Mouse (Mus musculus) left cerebral cortex, postnatal 25 days (tissue): ENCODE measurements around the gene Ssr2. TPM values are rescaled to one million over a fixed set of nuclear protein-coding genes. Genes with fewer than 3 reads are reported as not detected.
A peak's percentile ranks its signal among the peaks of the same experiment; 100 is the strongest.

Experiments used
- DNase-seq, 2 experiments: peaks; one replicate each; pipeline ENCODE4 v3.0.0; 2022; ENCODE audit warnings: low spot score in 2 of 2, mixed read lengths in 1 of 2
- intact Hi-C: fragments of 180-260 bp; cut with DNase I; formaldehyde crosslinking; loops from one replicate; pipeline ENCODE4 v1.15.1; 2025
- total RNA-seq, 2 experiments: library from RNA; stranded (reverse); gene quantifications; 2 replicates each; pipeline ENCODE4 v1.2.3; 2021

The Ssr2 gene
- total RNA-seq, 2 experiments from 2014 or later = 97.7 to 106 TPM

DNA sequence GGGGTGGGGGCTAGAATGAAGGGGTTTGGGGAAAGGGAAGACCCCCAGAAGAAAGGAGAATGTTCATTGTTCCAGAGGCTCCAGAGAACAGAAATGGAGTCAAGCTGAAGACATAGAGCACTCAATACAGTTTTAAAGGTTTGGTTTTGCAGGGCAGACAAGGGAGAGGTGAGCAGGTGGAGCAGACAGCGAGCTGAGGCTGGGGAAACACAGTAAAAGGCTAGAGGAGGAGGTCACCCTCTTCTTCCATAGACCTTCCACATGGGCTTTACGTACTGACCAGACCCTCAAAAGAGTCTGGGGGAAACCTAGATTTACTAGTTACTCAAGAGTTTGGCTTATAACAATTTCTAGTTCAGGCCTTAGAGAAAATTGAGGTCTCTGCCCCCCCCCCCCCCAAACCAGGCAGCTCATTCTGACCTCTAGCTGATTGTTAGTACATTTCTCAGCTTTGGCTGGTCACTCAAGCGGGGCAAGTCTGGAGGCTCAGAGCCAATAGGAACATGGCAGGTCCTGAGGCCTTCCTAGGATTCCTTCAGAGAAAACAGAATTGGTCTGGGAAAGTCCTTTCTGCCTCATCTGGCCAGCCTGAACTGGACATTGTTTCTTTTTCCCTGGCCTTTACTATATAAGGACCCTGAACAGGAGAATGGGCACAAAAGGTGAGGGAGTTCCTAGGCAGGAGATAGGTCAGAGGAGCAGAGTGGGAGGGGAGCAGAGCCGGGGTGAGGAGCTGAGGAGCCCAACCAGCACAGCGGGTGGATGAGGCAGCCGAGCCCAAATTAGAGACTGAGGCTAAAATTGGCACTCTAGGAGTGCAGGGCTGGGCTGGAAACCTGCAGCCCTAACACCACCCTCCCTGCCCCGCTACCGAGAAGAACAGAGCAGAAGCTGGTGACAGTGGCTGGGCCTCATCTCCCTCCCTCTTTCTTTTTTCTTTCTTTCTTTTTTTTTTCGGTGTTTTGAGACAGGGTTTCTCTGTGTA, 43.7 kb downstream of the Ssr2 start:
- DNase-seq = no peak
- intact Hi-C loops = no loop called here

DNA sequence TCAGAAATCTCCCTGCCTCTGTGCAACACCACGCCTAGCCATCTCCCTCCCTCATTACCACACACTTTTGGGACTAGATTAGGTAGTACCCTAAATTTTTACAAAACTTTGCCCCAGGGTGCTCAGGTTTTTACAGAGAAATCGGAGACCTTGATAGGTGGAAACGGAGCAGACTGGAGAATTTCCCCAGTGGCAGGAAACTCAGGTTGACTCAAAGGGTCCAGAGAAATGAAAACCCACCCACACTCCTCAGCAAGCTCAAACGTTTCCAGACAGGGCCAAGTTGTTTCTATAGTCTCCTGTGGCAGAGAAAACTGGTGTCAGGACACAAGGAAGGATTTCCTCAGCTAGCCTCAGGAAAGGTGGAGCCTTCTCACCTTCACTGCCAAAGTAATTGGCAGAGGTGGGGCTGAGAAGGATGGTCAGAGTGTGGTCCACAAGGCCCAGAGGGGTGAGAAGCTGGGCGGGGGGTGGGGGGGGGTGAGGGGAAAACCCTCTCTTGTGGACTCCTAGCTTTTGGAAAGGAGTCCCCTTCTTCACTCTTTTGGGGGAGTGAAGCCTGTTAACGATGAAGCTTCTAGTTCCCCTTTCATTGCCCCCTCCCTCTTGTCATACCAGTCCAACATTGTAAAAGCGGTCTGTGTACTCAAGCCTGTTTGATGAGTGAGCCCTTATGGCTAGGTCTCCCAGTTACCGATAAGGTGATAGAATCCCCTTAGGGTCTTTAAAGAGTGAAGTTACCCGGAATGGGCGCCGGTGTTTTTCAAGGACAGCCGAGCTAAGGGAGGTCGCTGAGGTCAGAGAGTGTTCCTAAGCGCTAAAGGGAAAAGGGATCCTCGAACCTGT, 44.7 kb downstream of the Ssr2 start:
- intact Hi-C loops = no loop called here
- DNase-seq = no peak

DNA sequence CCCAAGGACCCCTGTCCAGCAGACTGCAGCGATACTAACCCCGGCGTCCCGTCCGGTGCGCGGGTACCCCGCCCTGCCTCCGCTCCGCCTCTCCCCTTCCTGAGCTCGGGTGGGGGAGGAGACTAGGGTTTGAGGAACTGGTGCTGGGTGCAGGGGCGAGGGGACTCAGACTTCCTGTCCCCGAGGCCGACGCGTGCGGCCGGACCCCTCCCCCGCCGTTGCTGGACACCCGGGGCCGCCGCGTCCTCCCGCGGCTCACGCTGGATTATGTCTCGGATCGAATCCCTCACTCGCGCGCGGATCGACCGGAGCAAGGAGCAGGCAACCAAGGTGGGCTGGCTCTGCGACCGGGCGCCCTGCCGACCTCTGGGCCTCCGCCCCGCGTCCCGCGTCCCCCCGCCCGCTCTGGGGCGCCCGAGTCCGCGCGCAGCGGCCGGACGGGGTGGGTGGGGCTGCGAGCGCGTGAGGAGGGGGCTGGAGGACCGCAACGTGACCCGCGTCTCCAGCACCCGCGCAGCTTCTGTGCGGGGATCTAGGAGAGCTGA, 45.4 kb downstream of the Ssr2 start:
- DNase-seq = peak in 1 of 2 experiments; percentile 55
- intact Hi-C loops = no loop called here

DNA sequence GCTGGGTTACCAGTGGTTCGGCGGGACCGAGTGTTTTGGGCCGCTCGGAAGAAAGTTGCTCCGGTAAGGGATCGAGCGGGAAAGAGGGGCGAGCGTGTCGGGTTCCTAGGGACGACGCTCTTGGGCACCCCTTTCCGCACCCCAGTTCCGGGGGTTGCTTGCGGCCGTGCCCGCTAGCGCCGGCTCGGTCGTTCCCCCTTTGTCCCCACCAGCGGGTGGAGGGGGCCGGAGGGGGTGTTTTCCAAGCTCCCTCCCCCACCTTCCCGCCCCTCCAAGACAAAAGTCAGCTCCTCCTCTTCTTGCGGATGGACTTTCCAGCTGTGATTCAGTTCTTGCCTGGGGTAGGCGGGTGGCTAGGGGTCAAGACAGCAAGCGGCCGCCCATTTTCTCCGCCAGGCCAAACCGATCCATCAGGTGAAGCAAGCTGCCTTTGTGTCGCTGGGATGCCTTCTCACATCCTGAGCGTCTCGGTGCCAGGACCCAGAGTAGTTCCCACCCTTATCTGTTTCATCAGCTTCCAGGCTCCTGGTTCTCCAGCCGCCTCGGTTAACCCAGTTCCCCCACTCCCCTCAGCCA, 45.9 kb downstream of the Ssr2 start:
- intact Hi-C loops = no loop called here
- DNase-seq = no peak

DNA sequence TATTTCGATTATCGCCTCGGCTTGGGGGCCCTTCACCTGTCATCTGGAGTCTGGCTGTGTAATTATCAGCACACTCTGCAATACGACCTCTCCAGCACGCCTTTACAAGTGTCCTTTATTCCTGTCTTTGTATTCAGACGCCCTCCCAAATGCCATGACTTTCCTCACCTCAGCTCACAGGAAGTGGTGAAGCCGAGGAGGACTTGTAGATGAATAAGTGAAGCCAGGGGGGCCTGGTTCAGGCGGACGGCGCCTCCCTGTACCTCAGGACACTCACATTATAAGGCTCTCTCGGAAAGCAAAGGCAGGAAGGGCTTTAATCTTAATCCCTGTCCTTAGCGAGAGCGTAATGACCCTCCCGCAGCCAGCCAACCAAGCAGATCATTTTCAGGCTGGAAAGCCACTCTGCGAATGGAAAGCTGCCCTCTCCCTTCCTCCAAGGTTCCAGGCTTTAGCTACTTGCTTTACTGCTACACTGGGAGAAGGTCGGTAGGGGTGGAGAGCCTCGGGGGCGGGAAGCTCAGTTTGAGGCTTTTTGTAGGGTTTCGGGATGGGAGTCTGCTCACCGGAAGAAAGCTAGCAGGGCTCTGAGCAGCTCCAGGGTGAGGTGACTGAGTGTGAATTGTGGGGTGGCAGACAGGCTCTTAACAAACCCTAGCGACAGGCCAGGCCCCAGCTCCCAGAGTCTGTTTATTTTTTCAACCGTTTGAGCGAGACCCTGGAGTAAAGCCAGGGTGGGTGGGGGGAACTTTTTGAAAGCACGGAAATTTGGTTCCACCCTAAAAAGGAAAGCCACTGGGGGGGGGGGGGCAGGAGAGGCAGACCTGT, 46.7 kb downstream of the Ssr2 start:
- peak in 1 of 2 experiments; percentile 45 for DNase-seq
- intact Hi-C loops = no loop called here

DNA sequence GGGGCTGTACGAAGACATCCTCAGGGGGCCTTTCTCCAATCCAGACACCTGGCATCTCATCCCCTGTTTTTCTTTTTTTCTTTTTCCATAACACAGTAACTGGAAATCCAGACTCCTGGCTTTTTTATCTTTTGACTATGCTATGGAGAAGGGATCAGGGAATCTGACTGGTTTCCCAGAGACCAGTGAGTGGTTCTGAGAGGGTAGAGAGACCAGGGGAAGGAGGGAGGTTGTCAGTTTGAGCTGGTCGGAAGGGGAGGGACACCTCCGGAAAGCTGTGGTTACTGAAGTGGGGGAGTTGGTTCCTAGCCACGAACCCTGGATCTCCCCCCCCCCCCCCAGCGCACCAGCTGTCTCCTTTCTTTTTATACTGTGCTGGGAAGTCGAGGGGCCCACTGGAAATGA, 47.3 kb downstream of the Ssr2 start:
- intact Hi-C loops = loop anchor here (1.0 kb wide), 1 partner anchor 8 kb away; no protein-coding TSS in a partner anchor
- peak in 1 of 2 experiments; percentile 65 for DNase-seq

DNA sequence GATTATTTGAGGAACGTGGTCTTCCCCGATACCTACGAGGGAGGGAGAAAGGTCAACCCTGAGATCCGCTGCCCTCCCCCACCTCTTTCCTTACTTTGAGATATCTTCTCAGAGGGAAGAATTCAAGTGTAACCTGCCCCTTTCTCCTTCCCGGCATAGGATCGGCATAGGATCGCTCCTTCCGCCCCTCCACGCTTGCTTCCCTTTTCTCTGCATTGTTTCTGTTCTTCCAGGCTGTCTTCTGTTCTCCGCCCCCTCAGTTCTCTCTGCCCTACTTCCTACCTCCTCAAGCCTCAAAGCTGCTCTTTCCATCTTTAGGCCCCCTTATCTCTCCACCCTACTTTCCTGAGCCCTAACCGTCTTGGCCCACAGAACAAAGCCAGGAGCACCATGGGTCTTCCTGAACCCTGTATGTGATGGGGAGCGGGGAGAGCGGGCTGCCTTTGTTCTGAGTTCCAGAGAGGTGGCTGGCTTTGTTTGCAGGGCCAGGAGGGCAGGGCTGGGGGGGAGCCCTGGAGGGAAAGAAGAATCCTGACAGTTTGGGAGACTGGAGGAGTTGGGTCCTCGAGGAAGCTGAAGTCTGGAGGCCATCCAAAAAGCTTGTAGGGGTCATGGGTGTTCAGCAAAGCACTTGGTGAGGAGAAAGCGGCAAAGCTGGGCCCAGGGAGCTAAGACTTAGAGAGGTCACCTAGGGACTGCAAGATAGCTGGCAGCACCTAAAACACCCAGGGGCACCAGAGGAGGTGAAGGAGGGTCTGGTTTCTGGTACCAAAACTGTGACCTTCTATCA, 47.9 kb downstream of the Ssr2 start:
- DNase-seq = peak in 1 of 2 experiments; percentile 85
- intact Hi-C loops = loop anchor here (1.0 kb wide), 1 partner anchor 8 kb away; no protein-coding TSS in a partner anchor

DNA sequence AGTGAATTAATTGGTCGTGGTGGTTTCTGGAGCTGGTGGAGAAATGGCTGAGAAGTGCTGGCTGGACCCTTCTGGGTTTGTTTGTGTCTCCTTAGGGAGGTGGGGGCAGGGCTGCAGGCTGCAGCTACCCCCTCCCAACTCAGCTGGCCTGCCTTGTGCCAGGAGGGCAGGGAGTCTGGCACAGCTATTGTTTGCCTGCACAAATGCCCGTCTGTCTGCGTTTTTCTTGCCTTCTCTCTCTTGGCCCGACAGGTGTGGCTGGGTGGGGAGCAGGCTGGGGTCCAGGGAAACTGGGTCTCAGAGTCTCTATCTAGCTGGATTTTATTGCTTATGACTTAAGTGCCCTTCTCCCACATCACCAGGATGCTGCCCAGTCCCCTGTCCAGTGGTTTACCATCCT, 48.6 kb downstream of the Ssr2 start:
- intact Hi-C loops = no loop called here
- no peak for DNase-seq

DNA sequence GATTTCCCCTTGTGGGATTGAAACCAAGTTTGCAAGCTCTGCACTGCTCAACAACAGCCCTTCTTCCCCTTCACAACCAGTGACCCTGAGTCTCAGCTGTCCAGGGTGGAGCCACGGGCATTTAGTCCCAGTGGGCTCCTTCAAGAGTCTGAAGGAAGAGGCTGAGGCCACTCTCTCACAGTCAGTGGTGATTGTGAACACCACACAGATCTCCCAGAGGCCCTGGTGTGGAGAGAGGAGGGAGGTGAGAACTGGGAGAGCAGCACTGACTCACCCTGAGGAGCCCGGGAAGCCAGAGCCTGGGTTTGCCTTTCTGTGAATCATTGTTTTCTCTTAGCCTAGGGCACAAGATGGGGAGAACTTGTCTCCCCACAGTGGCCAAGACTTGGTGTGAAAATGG, 49.3 kb downstream of the Ssr2 start:
- DNase-seq = peak in 1 of 2 experiments; percentile 34
- intact Hi-C loops = no loop called here

DNA sequence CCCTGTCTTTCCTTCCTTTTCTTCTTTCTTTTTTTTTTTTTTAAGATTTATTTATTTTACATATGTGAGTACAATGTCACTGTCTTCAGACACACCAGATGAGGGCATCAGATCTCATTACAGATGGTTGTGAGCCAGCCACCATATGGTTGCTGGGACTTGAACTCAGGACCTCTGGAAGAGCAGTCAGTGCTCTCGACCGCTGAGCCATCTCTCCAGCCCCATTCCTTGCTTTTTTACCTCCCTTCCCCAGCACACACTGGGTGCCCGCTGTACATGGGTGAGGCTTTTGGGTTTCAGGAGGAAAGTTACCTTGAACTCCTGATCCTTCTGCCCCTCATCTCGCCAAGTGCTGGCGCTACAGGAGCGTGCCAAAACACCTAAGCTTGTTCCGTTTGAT, 49.9 kb downstream of the Ssr2 start:
- DNase-seq = no peak
- intact Hi-C loops = no loop called here

DNA sequence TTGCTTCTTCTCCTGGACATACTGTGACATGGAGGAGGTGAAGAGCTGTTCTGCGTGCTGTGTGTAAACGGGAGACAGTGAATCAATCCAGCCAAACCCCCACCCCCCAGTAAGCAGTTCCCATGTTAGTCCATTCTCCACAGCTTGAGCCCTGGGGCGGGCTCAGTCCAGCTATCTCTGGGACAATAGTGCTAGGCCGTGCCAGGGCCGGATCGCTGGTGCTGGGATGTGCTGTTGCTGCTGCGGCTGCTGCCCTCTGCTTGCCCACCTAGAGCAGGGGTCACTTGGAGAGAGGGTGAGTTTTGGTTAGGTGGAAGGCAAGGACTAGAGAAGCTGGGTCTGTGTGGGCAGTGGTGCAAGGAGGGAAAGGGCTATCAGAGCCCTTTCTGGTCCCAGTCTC, 50.6 kb downstream of the Ssr2 start:
- intact Hi-C loops = no loop called here
- DNase-seq = no peak

DNA sequence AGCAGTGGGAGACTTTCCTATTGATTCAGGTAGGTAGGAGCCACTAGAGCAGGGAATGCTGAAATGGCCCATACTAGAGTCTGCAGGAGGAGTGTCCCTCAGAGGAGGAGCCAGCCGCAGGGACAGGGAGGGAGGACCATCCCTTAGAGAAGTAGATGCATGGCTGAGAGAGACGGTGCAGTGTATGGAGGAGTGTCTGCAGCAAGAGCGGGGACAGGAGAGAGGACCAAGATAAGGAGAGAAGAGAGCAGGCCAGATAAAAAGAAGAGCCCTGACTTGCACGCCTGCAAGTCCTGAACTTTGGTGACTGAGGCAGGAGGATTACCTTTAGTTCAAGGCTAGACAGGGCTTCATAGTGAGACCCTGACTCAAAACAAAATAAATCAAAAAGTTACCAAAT, 51.4 kb downstream of the Ssr2 start:
- DNase-seq = peak in 1 of 2 experiments; percentile 47
- intact Hi-C loops = no loop called here

DNA sequence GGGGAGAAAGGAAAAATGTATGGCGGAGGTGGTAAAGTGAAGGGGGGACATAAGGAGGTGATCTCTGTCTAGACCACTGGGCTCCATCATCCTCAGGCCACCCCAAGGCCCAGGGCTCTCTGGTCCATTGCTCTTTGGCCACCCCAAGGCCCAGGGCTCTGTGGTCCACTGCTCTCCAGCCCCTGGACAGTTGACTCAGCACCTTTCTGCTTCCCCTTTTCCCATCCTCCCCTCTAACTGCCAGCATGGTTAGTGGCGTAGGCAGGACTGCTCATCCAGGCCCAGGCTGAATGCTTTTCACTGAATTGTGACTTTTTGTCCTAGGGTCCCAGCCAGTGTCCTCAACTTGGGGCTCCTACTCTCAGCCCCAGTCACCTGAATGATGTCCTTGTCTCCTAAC, 51.9 kb downstream of the Ssr2 start:
- no peak for DNase-seq
- intact Hi-C loops = no loop called here

DNA sequence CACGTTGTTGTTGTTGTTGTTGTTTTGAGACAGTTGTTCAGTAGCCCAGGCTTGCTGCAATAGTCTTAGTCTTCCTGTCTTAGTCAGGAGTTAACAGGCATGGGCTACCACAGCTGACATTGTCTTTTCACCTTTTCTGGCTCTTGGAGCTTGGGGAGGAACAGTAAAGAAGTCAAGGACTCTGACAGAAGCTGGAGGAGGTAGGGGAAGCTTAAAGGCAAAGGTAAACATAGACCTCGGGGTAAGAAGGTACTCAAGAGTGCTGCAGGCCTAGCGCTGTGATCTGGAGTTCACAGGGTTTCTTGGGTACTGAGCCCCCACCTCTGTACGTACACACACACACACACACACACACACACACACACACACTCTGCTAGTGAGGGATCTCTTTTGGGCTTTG, 53.1 kb downstream of the Ssr2 start:
- intact Hi-C loops = no loop called here
- no peak for DNase-seq

DNA sequence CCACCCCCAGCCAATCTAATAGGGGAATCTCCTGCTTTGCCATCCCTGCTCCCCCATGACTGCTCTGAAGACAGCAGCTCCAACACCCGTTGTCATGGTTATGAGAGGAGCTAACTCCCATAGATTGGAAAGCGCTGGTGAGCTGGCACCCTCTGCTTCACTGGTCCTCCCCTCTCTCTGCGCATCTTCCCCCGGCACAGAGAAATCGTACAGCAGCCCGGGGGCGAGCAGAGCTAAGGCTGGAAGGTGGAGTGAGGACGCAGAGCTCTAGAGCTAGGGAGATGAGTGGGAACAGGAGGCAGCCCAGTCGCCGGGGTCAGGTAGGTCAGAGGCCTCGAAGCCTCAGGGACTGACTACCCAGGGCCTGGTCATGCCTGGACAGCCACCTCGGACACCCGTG, 53.6 kb downstream of the Ssr2 start:
- peak; percentile 81 to 96 for DNase-seq

DNA sequence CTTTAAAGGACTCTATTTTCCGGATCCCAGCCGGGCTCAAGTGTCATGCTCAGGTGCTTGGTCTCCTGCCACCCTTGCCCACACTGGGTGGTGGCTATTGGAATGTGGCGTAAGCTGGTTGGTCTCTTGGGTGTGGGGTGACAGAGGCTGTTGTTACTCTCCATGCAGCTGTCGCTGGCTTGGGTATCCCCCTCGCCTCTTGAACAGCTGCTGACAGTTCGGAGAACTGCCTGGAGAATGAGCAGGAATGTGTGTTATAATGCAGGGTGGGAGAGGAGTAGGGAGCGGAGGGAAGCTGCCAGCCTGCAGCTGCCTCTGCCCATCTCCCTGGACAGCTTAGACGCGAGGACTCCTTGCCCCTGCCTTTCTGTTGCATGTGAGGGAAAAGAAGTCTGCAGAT, 54.3 kb downstream of the Ssr2 start:
- intact Hi-C loops = no loop called here
- peak in 1 of 2 experiments; percentile 34 for DNase-seq

More for the DNA sequence above, 53.6 kb downstream of the Ssr2 start:
- intact Hi-C loops = no loop called here

DNA sequence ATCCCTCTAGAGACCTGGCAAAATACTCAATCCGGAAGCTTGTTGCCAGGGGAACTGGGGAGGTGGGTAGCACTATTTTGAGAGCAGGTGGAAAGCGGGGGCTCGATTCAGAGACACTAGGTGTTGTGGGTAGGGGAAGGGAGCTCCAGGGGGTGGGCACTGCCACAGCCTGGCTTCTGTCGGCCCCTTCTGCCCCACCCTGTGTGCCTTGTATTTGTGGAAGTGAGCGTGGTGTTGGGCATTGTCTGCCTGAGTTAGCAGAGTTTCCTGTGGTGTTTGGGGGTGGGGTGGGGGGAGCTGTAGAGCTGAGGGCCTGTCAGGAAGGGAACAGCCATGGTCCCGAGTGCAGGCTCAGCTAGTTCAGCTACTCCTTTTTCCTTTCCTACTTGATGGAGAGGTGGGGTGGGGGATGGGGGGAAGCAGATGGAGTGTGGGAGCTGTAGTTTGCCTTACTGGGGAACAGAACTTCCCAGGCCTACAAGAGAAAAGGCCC, 55.2 kb downstream of the Ssr2 start:
- peak in 1 of 2 experiments; percentile 93 for DNase-seq
- intact Hi-C loops = loop anchor here (1.0 kb wide), 1 partner anchor 8 kb away; no protein-coding TSS in a partner anchor
